Mouse (Mus musculus): ENCODE data around the gene Henmt1.

The Henmt1 gene

GRCm38 (mm10) chr3:108939573-108939972, at the start of gene Henmt1:
TSS of gene Henmt1 (plus strand) at chr3:108939873.
- DNase-seq (ENCODE audit: extremely low spot score, low spot score): no peak

- DNase-seq (ENCODE audit: extremely low spot score, low spot score): no peak
These were observed 49.8 kb upstream of the Henmt1 start, which contains the start of gene Fndc7 for GRCm38 (mm10) chr3:108889908-108890307. TSS of gene Fndc7 (minus strand) at chr3:108890008.

- DNase-seq (ENCODE audit: extremely low spot score, low spot score): no peak
These were observed 47.6 kb upstream of the Henmt1 start for GRCm38 (mm10) chr3:108892080-108892479.

GRCm38 (mm10) chr3:108892914-108893313, 46.8 kb upstream of the Henmt1 start:
- DNase-seq (ENCODE audit: extremely low spot score, low spot score): no peak

- no peak for DNase-seq (ENCODE audit: extremely low spot score, low spot score)
These were observed 41.0 kb upstream of the Henmt1 start for GRCm38 (mm10) chr3:108898640-108899039.

GRCm38 (mm10) chr3:108900147-108900546, 39.5 kb upstream of the Henmt1 start:
- DNase-seq (ENCODE audit: extremely low spot score, low spot score): no peak

GRCm38 (mm10) chr3:108900681-108901080, 39.0 kb upstream of the Henmt1 start:
- DNase-seq (ENCODE audit: extremely low spot score, low spot score): no peak

- no peak for DNase-seq (ENCODE audit: extremely low spot score, low spot score)
These were observed 37.6 kb upstream of the Henmt1 start for GRCm38 (mm10) chr3:108902038-108902437.

GRCm38 (mm10) chr3:108902934-108903333, 36.7 kb upstream of the Henmt1 start:
- no peak for DNase-seq (ENCODE audit: extremely low spot score, low spot score)

- peak; percentile 24 for DNase-seq (ENCODE audit: extremely low spot score, low spot score)
These were observed 29.2 kb upstream of the Henmt1 start for GRCm38 (mm10) chr3:108910303-108911080.

GRCm38 (mm10) chr3:108911081-108911547, 28.6 kb upstream of the Henmt1 start:
- no peak for DNase-seq (ENCODE audit: extremely low spot score, low spot score)

GRCm38 (mm10) chr3:108911548-108912413, 27.9 kb upstream of the Henmt1 start, which contains the start of gene Prpf38b:
TSS of gene Prpf38b (minus strand) at chr3:108911727.
- DNase-seq (ENCODE audit: extremely low spot score, low spot score): peak; percentile 96

- no peak for DNase-seq (ENCODE audit: extremely low spot score, low spot score)
These were observed 23.7 kb upstream of the Henmt1 start for GRCm38 (mm10) chr3:108915999-108916398.

- DNase-seq (ENCODE audit: extremely low spot score, low spot score): no peak
These were observed 22.8 kb upstream of the Henmt1 start for GRCm38 (mm10) chr3:108916857-108917256.

- DNase-seq (ENCODE audit: extremely low spot score, low spot score): no peak
These were observed 21.7 kb upstream of the Henmt1 start for GRCm38 (mm10) chr3:108917986-108918385.

GRCm38 (mm10) chr3:108918852-108919251, 20.8 kb upstream of the Henmt1 start:
- no peak for DNase-seq (ENCODE audit: extremely low spot score, low spot score)

- DNase-seq (ENCODE audit: extremely low spot score, low spot score): no peak
These were observed 19.1 kb upstream of the Henmt1 start for GRCm38 (mm10) chr3:108920442-108921070.

GRCm38 (mm10) chr3:108921822-108922221, 17.9 kb upstream of the Henmt1 start:
- no peak for DNase-seq (ENCODE audit: extremely low spot score, low spot score)

- no peak for DNase-seq (ENCODE audit: extremely low spot score, low spot score)
These were observed 14.0 kb upstream of the Henmt1 start for GRCm38 (mm10) chr3:108925677-108926076.

GRCm38 (mm10) chr3:108926308-108926707, 13.4 kb upstream of the Henmt1 start:
- no peak for DNase-seq (ENCODE audit: extremely low spot score, low spot score)

- no peak for DNase-seq (ENCODE audit: extremely low spot score, low spot score)
These were observed 6.1 kb upstream of the Henmt1 start for GRCm38 (mm10) chr3:108933557-108933956.

GRCm38 (mm10) chr3:108938691-108939090, 982 bp upstream of the Henmt1 start:
- no peak for DNase-seq (ENCODE audit: extremely low spot score, low spot score)

Data from neural tube, embryonic 10.5 days (tissue).